Mouse (Mus musculus) cerebellum, postnatal 25 days (tissue): Measurements from ENCODE around the gene Mapk12.

ENCODE experiments used
- DNase-seq, 2 experiments: peaks; one replicate each; pipeline ENCODE4 v3.0.0; 2021; ENCODE audit warnings: mixed read lengths in 2 of 2

Mapk12 gene

DNA sequence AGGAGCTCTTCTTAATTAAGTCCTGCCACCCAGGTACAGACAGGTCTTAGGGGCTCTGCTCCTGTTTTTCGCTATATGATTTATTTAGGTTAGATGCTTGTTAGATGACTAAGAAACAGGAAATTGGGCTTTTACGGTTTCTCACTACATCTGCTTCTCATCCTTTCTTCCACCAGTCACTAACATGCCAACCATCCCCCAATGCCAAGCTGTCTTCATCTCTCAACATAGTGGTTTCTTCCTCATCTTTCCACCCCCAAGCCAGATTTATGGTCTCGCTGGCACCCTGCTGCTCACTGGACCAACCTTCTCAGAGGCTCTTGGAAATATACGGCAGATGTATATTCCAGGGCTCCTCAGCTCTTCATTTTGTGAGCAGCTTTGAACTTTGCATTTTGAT is 49.8 kb downstream of the Mapk12 start:
- no peak for DNase-seq

DNA sequence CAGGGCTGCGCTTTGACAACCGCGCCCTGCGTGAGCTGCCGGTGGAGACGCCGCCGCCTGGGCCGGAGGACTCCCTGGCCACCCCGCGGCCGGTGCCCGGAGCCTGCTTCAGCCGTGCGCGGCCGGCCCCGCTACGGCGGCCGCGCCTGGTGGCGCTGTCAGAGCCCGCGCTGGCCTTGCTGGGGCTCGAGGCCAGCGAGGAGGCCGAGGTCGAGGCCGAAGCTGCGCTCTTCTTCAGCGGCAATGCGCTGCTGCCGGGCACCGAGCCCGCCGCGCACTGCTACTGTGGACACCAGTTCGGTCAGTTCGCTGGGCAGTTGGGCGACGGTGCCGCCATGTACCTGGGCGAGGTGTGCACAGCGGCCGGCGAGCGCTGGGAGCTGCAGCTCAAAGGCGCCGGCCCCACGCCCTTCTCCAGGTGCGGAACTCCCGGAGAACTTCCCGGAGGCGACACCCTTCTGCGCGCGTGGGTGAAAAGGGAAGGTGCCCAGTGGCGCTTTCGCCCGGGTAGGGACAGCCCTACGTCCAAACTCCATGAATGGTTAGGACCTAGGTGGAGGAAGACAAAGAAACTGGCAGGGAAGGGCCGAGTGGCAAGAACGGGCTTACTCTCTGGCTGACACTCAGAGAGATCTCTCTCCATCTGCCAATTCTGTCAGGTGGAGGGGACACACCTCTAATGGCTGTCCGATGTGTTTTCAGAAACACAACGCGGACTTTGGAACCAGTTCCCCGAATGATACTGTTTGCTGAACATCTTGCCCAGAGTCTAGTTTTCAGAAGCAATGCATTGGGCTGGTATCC is 51.1 kb downstream of the Mapk12 start:
- DNase-seq = peak in 1 of 2 experiments; percentile 73

DNA sequence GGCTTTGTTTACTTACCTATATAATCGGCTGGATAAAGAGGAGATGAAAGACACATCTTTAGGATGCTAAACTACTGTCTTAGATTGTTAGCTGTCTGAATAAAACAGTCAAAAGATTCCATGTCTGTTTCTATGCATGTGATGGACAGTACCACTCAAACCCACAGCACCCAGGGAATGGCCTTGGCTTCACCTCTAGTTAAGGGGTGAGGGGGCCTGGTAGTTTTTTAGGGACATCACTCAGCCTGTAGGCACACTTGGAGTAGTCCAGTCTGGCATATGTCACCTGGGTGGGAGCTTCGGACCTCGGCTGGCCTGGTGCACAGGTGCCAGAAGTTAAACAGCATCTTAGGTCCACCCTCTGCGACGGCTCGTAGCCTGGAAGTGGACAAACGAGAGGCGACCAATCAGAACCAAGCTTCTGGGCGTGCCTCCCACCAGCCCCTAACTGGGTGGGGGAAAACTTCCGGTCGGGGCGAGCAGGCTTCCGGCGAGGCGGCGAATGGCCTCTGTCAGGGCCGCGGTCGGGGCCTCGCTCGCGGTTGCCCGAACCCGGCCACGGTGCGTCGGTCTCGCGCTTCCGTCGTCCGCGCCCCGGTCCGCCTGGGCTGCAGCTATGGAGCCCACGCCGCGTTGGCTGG is 51.8 kb downstream of the Mapk12 start, which contains the start of gene Selenoo:
Selenoo (plus strand) TSS at position 478 of the 641 bp plus-strand sequence.
- peak; percentile 92 to 95 for DNase-seq

DNA sequence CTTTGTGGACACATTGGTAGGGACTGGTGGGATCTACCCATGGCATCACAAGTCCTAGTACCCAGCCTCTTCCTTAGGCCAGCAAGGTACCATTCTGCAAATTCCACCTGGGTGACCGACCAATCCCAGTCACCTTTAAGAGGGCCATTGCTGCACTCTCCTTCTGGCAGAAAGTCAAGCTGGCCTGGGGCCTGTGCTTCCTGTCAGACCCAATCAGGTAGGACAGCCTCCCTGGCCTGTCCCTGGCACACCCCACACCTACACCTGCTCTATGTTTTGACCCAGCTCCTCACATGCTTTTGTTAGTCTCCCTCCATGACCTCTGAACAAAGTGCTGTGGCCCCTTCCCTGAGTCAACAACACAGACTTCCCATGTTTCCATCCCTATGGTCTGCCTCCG is 55.7 kb downstream of the Mapk12 start:
- peak; percentile 45 to 61 for DNase-seq

DNA sequence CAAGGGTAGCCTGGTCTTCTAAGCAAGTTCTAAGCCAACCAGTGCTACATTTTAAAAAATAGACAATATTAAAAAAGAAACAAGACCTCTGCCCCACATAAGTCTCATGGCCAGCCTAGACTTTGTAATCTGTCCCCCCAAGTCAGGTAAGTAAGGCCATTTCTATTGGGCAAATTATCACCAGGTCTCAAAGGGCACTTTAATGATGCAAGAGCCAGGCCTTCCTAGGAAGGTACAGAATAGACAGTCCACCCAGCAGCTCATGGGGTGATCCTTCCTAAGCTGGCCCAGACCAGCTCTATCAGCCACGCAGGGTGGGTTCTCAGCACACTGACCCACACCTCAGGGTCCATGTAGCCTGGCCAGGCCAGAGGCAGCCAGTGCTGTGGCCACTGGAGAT is 56.6 kb downstream of the Mapk12 start:
- no peak for DNase-seq
